Mouse (Mus musculus) bone marrow macrophage, adult 2 months (primary cell): ENCODE measurements around the gene Six6.

Experiments used
- CTCF ChIP-seq: IDR thresholded peaks from 2 replicates; pipeline ENCODE4 v1.5.1; 2012; ENCODE audit warnings: low read depth, mild to moderate bottlenecking, low read length, moderate library complexity
- POLR2A ChIP-seq: IDR thresholded peaks from 2 replicates; pipeline ENCODE4 v1.6.1; 2012; ENCODE audit warnings: mild to moderate bottlenecking, low read depth, low read length, borderline replicate concordance

- no peak for TF ChIP-seq POLR2A
- no peak for TF ChIP-seq CTCF
These were observed 554 bp downstream of the Six6 start, which contains the start of gene 4930447C04Rik for GRCm38 (mm10) chr12:72940071-72940821.
